Mouse (Mus musculus): ENCODE results near the gene Ccdc172. TPM values are rescaled to one million over a fixed set of nuclear protein-coding genes. Genes with fewer than 3 reads are reported as not detected.

Ccdc172 gene
- under 1 TPM in 1 of 2 experiments, not detected in 1; 0.35 TPM for total RNA-seq (2021)
- long read RNA-seq, experiment 1: 0 reads
- long read RNA-seq, experiment 2: 0 reads

- no peak for DNase-seq (ENCODE audit: low spot score in 2 of 2)
These were observed at the start of gene Ccdc172 for GRCm38 (mm10) chr19:58511818-58512217. TSS of gene Ccdc172 (plus strand) at chr19:58511993.

GRCm38 (mm10) chr19:58463755-58464154 is 48.0 kb upstream of the Ccdc172 start:
- DNase-seq (ENCODE audit: low spot score in 2 of 2): no peak
- intact Hi-C loops (cut with DNase I): no loop called here

More at GRCm38 (mm10) chr19:58511818-58512217, at the start of gene Ccdc172:
- intact Hi-C loops (cut with DNase I): no loop called here

- no peak for DNase-seq (ENCODE audit: low spot score in 2 of 2)
- intact Hi-C loops (cut with DNase I): loop anchor here (5.0 kb wide), 3 partner anchors 471 to 721 kb away; no protein-coding TSS in a partner anchor
These were observed 43.5 kb upstream of the Ccdc172 start for GRCm38 (mm10) chr19:58468331-58468730.

GRCm38 (mm10) chr19:58469421-58469820 is 42.4 kb upstream of the Ccdc172 start:
- peak; percentile 88 to 96 for DNase-seq (ENCODE audit: low spot score in 2 of 2)

GRCm38 (mm10) chr19:58474251-58474650 is 37.5 kb upstream of the Ccdc172 start:
- intact Hi-C loops (cut with DNase I): loop anchor here (5.0 kb wide), 1 partner anchor 817 kb away; no protein-coding TSS in a partner anchor
- DNase-seq (ENCODE audit: low spot score in 2 of 2): no peak

More at GRCm38 (mm10) chr19:58469421-58469820, 42.4 kb upstream of the Ccdc172 start:
- intact Hi-C loops (cut with DNase I): loop anchor here (5.0 kb wide), 3 partner anchors 472 to 722 kb away; no protein-coding TSS in a partner anchor

GRCm38 (mm10) chr19:58482373-58482977 is 29.3 kb upstream of the Ccdc172 start:
- DNase-seq (ENCODE audit: low spot score in 2 of 2): no peak
- intact Hi-C loops (cut with DNase I): no loop called here

- DNase-seq (ENCODE audit: low spot score in 2 of 2): no peak
- intact Hi-C loops (cut with DNase I): no loop called here
These were observed 25.1 kb upstream of the Ccdc172 start for GRCm38 (mm10) chr19:58486686-58487085.

- intact Hi-C loops (cut with DNase I): no loop called here
- DNase-seq (ENCODE audit: low spot score in 2 of 2): no peak
These were observed 14.7 kb upstream of the Ccdc172 start for GRCm38 (mm10) chr19:58497106-58497505.

GRCm38 (mm10) chr19:58499420-58499966 is 12.3 kb upstream of the Ccdc172 start:
- intact Hi-C loops (cut with DNase I): no loop called here
- DNase-seq (ENCODE audit: low spot score in 2 of 2): no peak

GRCm38 (mm10) chr19:58500049-58500448 is 11.7 kb upstream of the Ccdc172 start:
- DNase-seq (ENCODE audit: low spot score in 2 of 2): peak in 1 of 2 experiments; percentile 46
- intact Hi-C loops (cut with DNase I): no loop called here

- no peak for DNase-seq (ENCODE audit: low spot score in 2 of 2)
- intact Hi-C loops (cut with DNase I): no loop called here
These were observed 9.9 kb downstream of the Ccdc172 start for GRCm38 (mm10) chr19:58521696-58522095.

GRCm38 (mm10) chr19:58523736-58524394 is 12.1 kb downstream of the Ccdc172 start:
- peak in 1 of 2 experiments; percentile 35 for DNase-seq (ENCODE audit: low spot score in 2 of 2)
- intact Hi-C loops (cut with DNase I): no loop called here

- no peak for DNase-seq (ENCODE audit: low spot score in 2 of 2)
- intact Hi-C loops (cut with DNase I): no loop called here
These were observed 13.9 kb downstream of the Ccdc172 start for GRCm38 (mm10) chr19:58525457-58526239.

GRCm38 (mm10) chr19:58533077-58533476 is 21.3 kb downstream of the Ccdc172 start:
- intact Hi-C loops (cut with DNase I): no loop called here
- DNase-seq (ENCODE audit: low spot score in 2 of 2): no peak

- intact Hi-C loops (cut with DNase I): no loop called here
- peak; percentile 62 to 70 for DNase-seq (ENCODE audit: low spot score in 2 of 2)
These were observed 24.9 kb downstream of the Ccdc172 start for GRCm38 (mm10) chr19:58536691-58537090.

GRCm38 (mm10) chr19:58540396-58540795 is 28.6 kb downstream of the Ccdc172 start:
- DNase-seq (ENCODE audit: low spot score in 2 of 2): no peak
- intact Hi-C loops (cut with DNase I): no loop called here

GRCm38 (mm10) chr19:58548367-58548766 is 36.6 kb downstream of the Ccdc172 start:
- intact Hi-C loops (cut with DNase I): no loop called here
- no peak for DNase-seq (ENCODE audit: low spot score in 2 of 2)

- no peak for DNase-seq (ENCODE audit: low spot score in 2 of 2)
- intact Hi-C loops (cut with DNase I): no loop called here
These were observed 38.7 kb downstream of the Ccdc172 start for GRCm38 (mm10) chr19:58550489-58550888.

- DNase-seq (ENCODE audit: low spot score in 2 of 2): no peak
- intact Hi-C loops (cut with DNase I): no loop called here
These were observed 39.1 kb downstream of the Ccdc172 start for GRCm38 (mm10) chr19:58550916-58551315.

- intact Hi-C loops (cut with DNase I): loop anchor here (5.0 kb wide), 1 partner anchor 898 kb away; no protein-coding TSS in a partner anchor
- no peak for DNase-seq (ENCODE audit: low spot score in 2 of 2)
These were observed 43.2 kb downstream of the Ccdc172 start for GRCm38 (mm10) chr19:58554974-58555373.

Data from left cerebral cortex, postnatal 14 days (tissue).